Mouse (Mus musculus) c-Kit-negative CD71-positive TER-119-positive erythroid progenitor cells, embryonic 14.5 days (primary cell): ENCODE results near the gene Gm14137.
A peak's percentile ranks its signal among the peaks of the same experiment; 100 is the strongest.

ENCODE experiments used
- DNase-seq: peaks from one replicate; pipeline ENCODE4 v3.0.0-alpha.2; 2013; ENCODE audit warnings: low read depth, low spot score

Gm14137 gene

GRCm38 (mm10) chr2:119172862-119173576 is 1.3 kb upstream of the Gm14137 start:
- no peak for DNase-seq

GRCm38 (mm10) chr2:119174866-119175265 is 557 bp downstream of the Gm14137 start:
- no peak for DNase-seq

GRCm38 (mm10) chr2:119175614-119176013 is 1.3 kb downstream of the Gm14137 start:
- no peak for DNase-seq

- no peak for DNase-seq
Measured at GRCm38 (mm10) chr2:119176761-119177160, 2.5 kb downstream of the Gm14137 start.

- no peak for DNase-seq
Measured at GRCm38 (mm10) chr2:119177384-119177939, 3.2 kb downstream of the Gm14137 start.

- no peak for DNase-seq
Measured at GRCm38 (mm10) chr2:119182914-119183313, 8.6 kb downstream of the Gm14137 start.

- DNase-seq, result peak; percentile 79
Measured at GRCm38 (mm10) chr2:119189029-119189710, 14.9 kb downstream of the Gm14137 start.

GRCm38 (mm10) chr2:119190969-119191368 is 16.7 kb downstream of the Gm14137 start:
- DNase-seq, result no peak

- no peak for DNase-seq
Measured at GRCm38 (mm10) chr2:119194140-119194539, 19.8 kb downstream of the Gm14137 start.

- no peak for DNase-seq
Measured at GRCm38 (mm10) chr2:119196316-119197108, 22.2 kb downstream of the Gm14137 start.

GRCm38 (mm10) chr2:119197493-119197892 is 23.2 kb downstream of the Gm14137 start:
- no peak for DNase-seq

- no peak for DNase-seq
Measured at GRCm38 (mm10) chr2:119198049-119198448, 23.7 kb downstream of the Gm14137 start.

GRCm38 (mm10) chr2:119198934-119199333 is 24.6 kb downstream of the Gm14137 start:
- no peak for DNase-seq

GRCm38 (mm10) chr2:119202914-119203453 is 28.7 kb downstream of the Gm14137 start:
- DNase-seq, result no peak

- no peak for DNase-seq
Measured at GRCm38 (mm10) chr2:119203871-119204460, 29.7 kb downstream of the Gm14137 start.

GRCm38 (mm10) chr2:119207961-119208343 is 33.6 kb downstream of the Gm14137 start:
- no peak for DNase-seq

GRCm38 (mm10) chr2:119208344-119209175 is 34.3 kb downstream of the Gm14137 start, which contains the start of the genes Zfyve19 and Dnajc17:
Gene Zfyve19, plus strand, starts transcription at chr2:119208617.
Gene Dnajc17, minus strand, starts transcription at chr2:119208795.
- DNase-seq, result peak; percentile 89

- no peak for DNase-seq
Measured at GRCm38 (mm10) chr2:119209176-119209507, 34.8 kb downstream of the Gm14137 start.
